In genomic region chr1:141429675-141430074, GRCm38 (mm10) we compare ENCODE assay signal across 13 mouse cellular contexts.
A peak's percentile ranks its signal among the peaks of the same experiment; 100 is the strongest.
DNase-seq lines count a peak whose midpoint lies in the region; ATAC-seq lines count a peak whose summit lies in the region.
"Had no signal": no experiment of that assay in that cellular context is flagged by ENCODE, and none has a peak within 500 bp of the region (broad histone marks: within the 10 kb centered on the region; RNA-seq: fewer than 3 reads in every experiment).

No protein-coding gene starts in this region.

- no peak overlapping the region for H3K9ac ChIP-seq in forebrain, embryonic 11.5 days (ENCODE audit: low read length)
- H3K9ac ChIP-seq: midbrain, embryonic 13.5 days had no signal

- no peaks in the 10 kb centered on the region for H3K9me3 ChIP-seq in forebrain, embryonic 11.5 days (ENCODE audit: control insufficient read depth, low read length)
- H3K9me3 ChIP-seq: forebrain, embryonic 10.5 days; midbrain, embryonic 13.5 days had no signal

- no peak for ATAC-seq in forebrain, embryonic 11.5 days (replicated peaks; ENCODE audit: low FRiP score)
- ATAC-seq: midbrain, embryonic 13.5 days had no signal

- no peaks in the 10 kb centered on the region for H3K4me1 ChIP-seq in forebrain, embryonic 11.5 days (replicated peaks; ENCODE audit: control insufficient read depth, insufficient read depth, low read length)
- H3K4me1 ChIP-seq: forebrain, embryonic 10.5 days; midbrain, embryonic 13.5 days had no signal

- H3K4me2 ChIP-seq in forebrain, embryonic 11.5 days (ENCODE audit: low read depth, low read length, severe bottlenecking) = no peak overlapping the region
- H3K4me2 ChIP-seq: midbrain, embryonic 13.5 days had no signal

- intact Hi-C loops in left cerebral cortex, postnatal 25 days (cut with DNase I) = no loop called here

- H3K4me3 ChIP-seq in forebrain, embryonic 11.5 days (ENCODE audit: low read depth, low read length) = no peak overlapping the region
- H3K4me3 ChIP-seq: forebrain, embryonic 10.5 days; midbrain, embryonic 13.5 days had no signal

- no peaks in the 10 kb centered on the region for H3K36me3 ChIP-seq in forebrain, embryonic 11.5 days (ENCODE audit: control insufficient read depth, insufficient read depth, low read length)
- H3K36me3 ChIP-seq: forebrain, embryonic 10.5 days; midbrain, embryonic 13.5 days had no signal

- DNase-seq in cerebellum, postnatal 14 days = peak; percentile 3 to 10
- no peak for DNase-seq in cerebellum, adult 11 months
- peak; percentile 71 for DNase-seq in adrenal gland, postnatal 10 days
- peak; percentile 12 to 67 for DNase-seq in layer of hippocampus, adult 18-20 months (ENCODE audit: low spot score in 2 of 2)
- peak; percentile 43 to 93 for DNase-seq in left cerebral cortex, postnatal 25 days (ENCODE audit: low spot score in 2 of 2)
- DNase-seq in kidney, postnatal 14 days = no peak
- DNase-seq in thymus, postnatal 25 days = no peak
- no peak for DNase-seq in forebrain, embryonic 11.5 days (ENCODE audit: low spot score)
- DNase-seq: kidney, postnatal 10 days; lung, postnatal 14 days; spleen, adult 18-20 months had no signal

- H3K27ac ChIP-seq in forebrain, embryonic 11.5 days (ENCODE audit: low read depth, low read length) = no peak overlapping the region
- H3K27ac ChIP-seq: forebrain, embryonic 10.5 days; midbrain, embryonic 13.5 days had no signal

- 90% methylated on average over 4 of the region's 4 CpGs for WGBS in forebrain, embryonic 11.5 days

- H3K27me3 ChIP-seq in forebrain, embryonic 11.5 days (ENCODE audit: control insufficient read depth, insufficient read depth, low read length) = no peaks in the 10 kb centered on the region
- H3K27me3 ChIP-seq: midbrain, embryonic 13.5 days had no signal

Comparison
In these comparisons a context has a peak if more than half of its experiments do, and no peak if none do; other contexts are left out.
1. DNase-seq: peak in cerebellum, postnatal 14 days (2 of 2), adrenal gland, postnatal 10 days (single experiment), layer of hippocampus, adult 18-20 months (2 of 2) and left cerebral cortex, postnatal 25 days (2 of 2); none in cerebellum, adult 11 months (single experiment), kidney, postnatal 14 days (single experiment), thymus, postnatal 25 days (single experiment) and forebrain, embryonic 11.5 days (single experiment).